Mouse (Mus musculus) hindbrain, embryonic 12.5 days (tissue): ENCODE data around the gene Scamp1. TPM values are rescaled to one million over a fixed set of nuclear protein-coding genes. Genes with fewer than 3 reads are reported as not detected.

Experiments used
- ATAC-seq: fragments of 200-750 bp; cut with Nextera tagmentation; 2 replicates; pipeline ENCODE4 v1.8.0; 2017; ENCODE audit warnings: moderate TSS enrichment; ENCODE audit not compliant: low FRiP score
- H3K27ac ChIP-seq: fragments of 300-500 bp; sonication (generic); 2 replicates; pipeline ENCODE4 v1.5.1; 2016; ENCODE audit warnings: mild to moderate bottlenecking
- H3K27me3 ChIP-seq: fragments of 300-500 bp; sonication (generic); 2 replicates; pipeline ENCODE4 v1.6.1; 2016; ENCODE audit warnings: mild to moderate bottlenecking
- H3K36me3 ChIP-seq: fragments of 300-500 bp; sonication (generic); 2 replicates; pipeline ENCODE4 v1.6.1; 2016; ENCODE audit warnings: mild to moderate bottlenecking
- H3K4me1 ChIP-seq: fragments of 300-500 bp; sonication (generic); 2 replicates; pipeline ENCODE4 v1.6.1; 2016
- H3K4me2 ChIP-seq: fragments of 300-500 bp; sonication (generic); replicated peaks from 2 replicates; pipeline ENCODE4 v1.6.1; 2016; ENCODE audit warnings: mild to moderate bottlenecking
- H3K4me3 ChIP-seq: fragments of 300-500 bp; sonication (generic); 2 replicates; pipeline ENCODE4 v1.5.1; 2016; ENCODE audit warnings: mild to moderate bottlenecking
- H3K9ac ChIP-seq: fragments of 300-500 bp; sonication (generic); 2 replicates; pipeline ENCODE4 v1.6.1; 2016; ENCODE audit warnings: mild to moderate bottlenecking, moderate library complexity
- H3K9me3 ChIP-seq: fragments of 300-500 bp; sonication (generic); replicated peaks from 2 replicates; pipeline ENCODE4 v1.6.1; 2016; ENCODE audit warnings: mild to moderate bottlenecking
- WGBS: fragments of 180-500 bp; shearing (Covaris S2); methylation state at CpG from one replicate; pipeline ENCODE4 v1.1.7; 2016; 5-methylcytosine and 5-hydroxymethylcytosine counted together
- polyA plus RNA-seq: library from polyadenylated mRNA; unstranded; fragments of >200 nt; fragmentation: Nextera tagmentation; extraction: Ambion mirVana; gene quantifications from 2 replicates; pipeline ENCODE4 v1.2.1, GENCODE M21; 2016

The Scamp1 gene
- polyA plus RNA-seq, 1 experiment from 2014 or later = 78.4 TPM

GRCm38 (mm10) chr13:94180477-94181420, 104.9 kb downstream of the Scamp1 start:
- Histone ChIP-seq H3K9ac (no peak overlapping the region), H3K27ac (no peak overlapping the region), H3K4me2 (no peak overlapping the region), H3K4me1 (peaks cover 11% of the 10 kb centered on the region), H3K36me3 (no peaks in the 10 kb centered on the region), H3K9me3 (no peaks in the 10 kb centered on the region), H3K4me3 (no peak overlapping the region), H3K27me3 (peaks cover 2% of the 10 kb centered on the region; the same call in 1 of the 2 replicates)
- 81% methylated on average over 5 of the region's 5 CpGs for WGBS
- no peak for ATAC-seq

GRCm38 (mm10) chr13:94178401-94179040, 107.1 kb downstream of the Scamp1 start:
- H3K4me3 ChIP-seq = no peak overlapping the region
- H3K27me3 ChIP-seq = peaks cover 17% of the 10 kb centered on the region
- peak; percentile 55; the same call in 1 of the 2 replicates for ATAC-seq
- WGBS = 59% methylated on average over 11 of the region's 11 CpGs
- H3K9ac ChIP-seq = no peak overlapping the region
- no peaks in the 10 kb centered on the region for H3K9me3 ChIP-seq
- H3K36me3 ChIP-seq = no peaks in the 10 kb centered on the region
- H3K27ac ChIP-seq = no peak overlapping the region
- no peak overlapping the region for H3K4me2 ChIP-seq
- peaks cover 30% of the 10 kb centered on the region for H3K4me1 ChIP-seq

DNA sequence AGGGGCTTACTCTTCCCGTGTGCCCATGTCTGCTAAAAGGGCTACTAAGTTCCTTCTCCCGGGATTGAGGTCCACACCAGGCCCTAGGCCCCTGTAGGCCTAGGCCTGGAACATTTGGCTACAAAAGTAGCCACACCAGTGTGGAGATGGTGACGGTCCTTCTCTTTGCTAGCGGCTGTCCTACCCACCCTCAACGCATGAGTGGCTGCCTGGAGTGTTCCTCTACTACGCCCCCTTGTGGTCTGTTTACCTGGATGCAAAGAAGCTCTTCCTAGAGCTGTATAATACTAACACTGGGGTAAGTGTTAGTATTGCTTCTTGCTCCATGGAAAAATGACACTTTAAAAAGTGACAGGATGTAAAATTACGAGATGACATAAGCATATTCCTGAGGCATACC, 108.5 kb downstream of the Scamp1 start:
- Histone ChIP-seq H3K4me3 (no peak overlapping the region), H3K36me3 (no peaks in the 10 kb centered on the region), H3K9ac (no peak overlapping the region), H3K9me3 (no peaks in the 10 kb centered on the region), H3K27ac (no peak overlapping the region), H3K4me1 (peaks cover 36% of the 10 kb centered on the region), H3K27me3 (peaks cover 26% of the 10 kb centered on the region), H3K4me2 (no peak overlapping the region)
- no peak for ATAC-seq
- WGBS = 56% methylated on average over 7 of the region's 7 CpGs

DNA sequence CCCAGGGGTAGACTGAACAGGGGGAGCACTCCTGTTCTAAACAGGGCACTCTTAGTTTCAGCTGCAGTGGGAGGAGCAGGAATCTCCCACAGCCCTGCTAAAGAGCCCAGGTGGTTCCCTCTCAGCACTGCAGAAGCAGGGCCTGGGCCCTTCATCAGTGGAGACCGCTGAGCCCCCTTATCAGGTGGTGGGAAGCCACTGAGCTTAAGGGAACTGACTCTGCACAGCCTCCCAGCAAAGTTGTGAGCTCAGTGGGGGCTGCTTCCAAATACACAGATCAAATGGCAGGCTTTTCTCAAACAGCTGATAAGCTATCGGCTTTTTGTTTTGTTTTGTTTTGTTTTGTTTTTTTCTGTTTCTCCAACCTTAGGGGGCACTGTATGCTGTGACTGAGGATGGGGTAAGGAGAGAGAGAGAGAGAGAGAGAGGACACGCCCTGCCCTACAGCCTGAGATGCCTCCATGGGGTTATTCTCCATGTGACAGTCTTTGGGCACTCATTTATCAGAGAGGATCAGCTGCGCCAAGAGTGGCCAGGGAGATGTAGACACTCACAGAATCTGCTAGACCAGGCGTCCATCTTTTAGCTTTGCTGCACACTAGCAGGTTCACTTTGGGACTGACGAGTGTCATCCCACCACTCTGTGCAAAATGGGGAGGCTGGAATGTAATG, 110.1 kb downstream of the Scamp1 start:
- no peaks in the 10 kb centered on the region for H3K36me3 ChIP-seq
- H3K4me3 ChIP-seq = 0 out of 2 replicates have a peak overlapping the region, but pooled peaks have one; percentile 48
- H3K27ac ChIP-seq = no peak overlapping the region
- no peak overlapping the region for H3K9ac ChIP-seq
- H3K9me3 ChIP-seq = no peaks in the 10 kb centered on the region
- ATAC-seq = no peak
- H3K4me1 ChIP-seq = peaks cover 40% of the 10 kb centered on the region
- peak overlapping the region; percentile 95 for H3K4me2 ChIP-seq
- peaks cover 31% of the 10 kb centered on the region for H3K27me3 ChIP-seq
- 64% methylated on average over 6 of the region's 6 CpGs for WGBS

GRCm38 (mm10) chr13:94174577-94175279, 110.9 kb downstream of the Scamp1 start:
- Histone ChIP-seq H3K9me3 (no peaks in the 10 kb centered on the region), H3K27ac (no peak overlapping the region), H3K4me1 (peaks cover 40% of the 10 kb centered on the region), H3K4me2 (peak overlapping the region; percentile 95), H3K9ac (peak overlapping the region; percentile 60), H3K36me3 (no peaks in the 10 kb centered on the region), H3K27me3 (peaks cover 31% of the 10 kb centered on the region), H3K4me3 (peak overlapping the region; percentile 48)
- ATAC-seq = no peak
- 21% methylated on average over 16 of the region's 16 CpGs for WGBS

DNA sequence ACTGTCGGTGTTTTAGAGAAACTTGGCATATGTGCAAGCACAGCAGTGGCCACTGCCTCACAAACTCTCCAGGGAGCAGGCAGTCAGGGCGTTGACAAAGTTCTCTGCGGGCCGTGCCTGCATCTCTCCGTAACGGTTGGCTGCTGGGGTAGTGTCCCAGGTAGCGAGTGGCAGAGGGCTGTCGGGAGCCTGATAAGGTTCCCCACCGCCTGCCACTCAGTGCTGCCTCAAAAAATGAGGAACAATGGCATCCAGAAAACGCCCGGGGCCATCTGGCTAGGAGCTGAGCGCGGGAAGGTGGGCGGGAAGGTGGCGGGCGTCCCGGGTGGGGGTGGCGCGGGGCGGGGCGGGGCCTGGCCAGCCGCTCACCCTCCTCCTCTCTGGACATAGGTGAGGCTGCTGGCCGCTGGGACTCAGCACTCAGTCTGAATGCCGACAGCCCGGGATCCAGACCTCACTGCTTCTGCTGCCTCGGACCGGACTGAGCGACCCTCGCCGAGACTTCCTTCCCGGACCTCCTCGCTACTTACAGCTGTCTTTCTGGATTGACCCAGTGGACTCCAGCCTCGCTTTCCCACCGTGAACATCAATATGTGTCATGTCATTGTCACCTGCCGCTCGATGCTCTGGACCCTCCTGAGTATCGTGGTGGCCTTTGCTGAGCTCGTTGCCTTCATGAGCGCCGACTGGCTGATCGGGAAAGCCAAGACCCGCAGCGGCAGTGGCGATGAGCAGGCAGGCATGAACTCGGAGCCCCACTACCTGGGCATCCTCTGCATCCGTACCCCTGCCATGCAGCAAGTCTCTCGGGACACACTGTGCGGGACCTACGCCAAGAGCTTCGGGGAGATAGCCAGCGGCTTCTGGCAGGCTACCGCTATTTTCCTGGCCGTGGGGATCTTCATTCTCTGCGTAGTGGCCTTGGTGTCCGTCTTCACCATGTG, 111.8 kb downstream of the Scamp1 start:
- Histone ChIP-seq H3K4me1 (peaks cover 37% of the 10 kb centered on the region), H3K36me3 (no peaks in the 10 kb centered on the region), H3K4me2 (peak overlapping the region; percentile 95), H3K9me3 (no peaks in the 10 kb centered on the region), H3K27ac (no peak overlapping the region), H3K27me3 (peaks cover 31% of the 10 kb centered on the region), H3K9ac (peak overlapping the region; percentile 60), H3K4me3 (peak overlapping the region; percentile 48)
- 0 out of 2 replicates have a peak, but pooled peaks have one; percentile 46 for ATAC-seq
- WGBS = 3% methylated on average over 49 of the region's 55 CpGs

DNA sequence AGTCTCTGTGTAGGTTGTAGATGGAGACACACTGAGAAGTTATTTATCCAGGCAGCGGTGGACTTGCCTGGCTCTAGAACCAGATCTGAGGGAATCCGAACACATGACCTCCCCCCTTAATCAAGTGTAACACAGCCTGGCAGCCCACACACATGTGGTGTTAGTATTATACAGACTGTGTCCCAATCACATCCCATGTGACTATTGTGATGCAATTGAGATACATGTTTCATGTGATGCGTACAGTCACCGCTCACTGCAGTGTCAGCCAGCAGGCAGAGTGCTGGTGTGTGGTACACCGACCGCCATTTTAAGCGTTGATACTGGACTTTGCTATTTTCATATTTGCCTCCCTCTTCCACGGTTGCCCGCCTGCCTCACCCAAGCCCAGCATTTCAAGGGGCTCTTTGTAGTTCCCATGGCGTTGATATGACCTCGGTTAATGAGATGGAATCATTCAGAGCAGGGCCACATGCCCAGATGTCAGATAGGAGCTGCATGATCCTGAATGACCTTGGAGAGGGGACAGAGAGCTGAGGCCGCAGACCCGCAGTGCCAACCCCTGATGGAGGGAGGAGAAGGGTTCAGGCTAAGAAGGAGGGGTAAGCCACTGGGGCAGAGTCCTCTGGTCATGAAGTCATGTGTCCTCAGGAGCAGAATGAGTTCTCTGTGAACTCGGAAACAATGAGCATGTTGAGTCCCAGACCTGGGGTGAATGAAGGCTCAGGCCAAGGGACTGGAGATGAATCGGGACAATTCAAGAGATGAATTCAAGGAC, 112.9 kb downstream of the Scamp1 start:
- no peaks in the 10 kb centered on the region for H3K9me3 ChIP-seq
- peaks cover 29% of the 10 kb centered on the region for H3K4me1 ChIP-seq
- H3K9ac ChIP-seq = no peak overlapping the region
- no peak overlapping the region for H3K27ac ChIP-seq
- H3K36me3 ChIP-seq = no peaks in the 10 kb centered on the region
- H3K4me3 ChIP-seq = no peak overlapping the region
- no peak overlapping the region for H3K4me2 ChIP-seq
- peak; percentile 39 for ATAC-seq
- 74% methylated on average over 15 of the region's 15 CpGs for WGBS
- H3K27me3 ChIP-seq = peaks cover 31% of the 10 kb centered on the region

- 30% methylated on average over 5 of the region's 5 CpGs for WGBS
- Histone ChIP-seq H3K36me3 (no peaks in the 10 kb centered on the region), H3K9me3 (no peaks in the 10 kb centered on the region), H3K9ac (no peak overlapping the region), H3K4me1 (peaks cover 29% of the 10 kb centered on the region), H3K4me2 (no peak overlapping the region), H3K27ac (no peak overlapping the region), H3K4me3 (no peak overlapping the region), H3K27me3 (peaks cover 31% of the 10 kb centered on the region)
- no peak for ATAC-seq
These were observed 114.0 kb downstream of the Scamp1 start for GRCm38 (mm10) chr13:94171612-94172011.

DNA sequence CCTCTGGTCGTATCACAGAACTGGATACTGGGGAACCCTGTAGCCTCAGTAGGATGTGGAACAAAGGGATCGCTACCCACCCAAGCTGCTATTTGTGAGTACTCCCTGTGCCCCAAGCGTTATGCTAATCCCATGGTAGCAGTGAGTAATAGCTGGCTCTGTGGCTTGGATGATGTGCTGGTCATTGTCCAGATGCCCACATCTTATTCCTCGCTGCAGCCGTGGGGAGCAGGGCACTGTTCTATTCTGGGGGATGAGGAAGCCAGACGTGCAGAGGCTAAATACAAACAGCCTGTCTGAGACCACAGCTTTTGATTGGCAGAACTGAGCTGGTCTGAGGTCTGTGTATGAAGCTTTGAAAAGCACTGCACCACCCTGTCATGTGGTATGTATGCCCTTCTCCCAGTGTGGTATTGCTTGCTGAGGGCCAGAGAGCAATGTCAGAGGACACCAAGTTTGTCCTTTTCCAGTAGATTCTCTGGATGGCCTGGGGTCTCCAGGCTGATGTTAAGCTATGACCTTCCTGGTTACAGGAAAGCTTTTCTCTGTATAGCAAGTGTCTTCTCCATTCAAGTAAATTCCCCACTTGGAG, 116.2 kb downstream of the Scamp1 start:
- no peaks in the 10 kb centered on the region for H3K9me3 ChIP-seq
- no peak overlapping the region for H3K9ac ChIP-seq
- peaks cover 18% of the 10 kb centered on the region; the same call in 1 of the 2 replicates for H3K4me1 ChIP-seq
- no peak overlapping the region for H3K27ac ChIP-seq
- no peak overlapping the region for H3K4me2 ChIP-seq
- no peaks in the 10 kb centered on the region for H3K36me3 ChIP-seq
- WGBS = 57% methylated on average over 6 of the region's 6 CpGs
- no peak overlapping the region for H3K4me3 ChIP-seq
- peaks cover 16% of the 10 kb centered on the region for H3K27me3 ChIP-seq
- no peak for ATAC-seq

DNA sequence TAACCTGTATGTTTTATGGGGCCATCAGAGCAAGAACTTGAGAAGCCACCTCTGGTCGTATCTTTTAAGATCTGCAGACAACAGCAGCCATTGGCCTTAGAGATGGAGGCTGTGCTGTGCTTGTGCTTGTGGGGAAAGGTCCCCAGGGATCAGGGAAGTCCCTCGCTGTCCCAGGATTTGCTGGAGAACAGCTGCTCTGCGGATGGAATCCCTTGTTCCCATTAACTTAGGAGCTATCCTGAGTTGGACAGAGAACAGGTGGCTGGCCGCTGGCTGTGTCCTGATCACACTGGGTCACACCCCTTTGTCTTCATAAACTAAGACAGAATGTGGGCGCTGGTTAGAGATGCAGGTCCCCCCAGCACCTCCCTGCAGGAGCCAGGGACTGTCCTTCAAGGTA, 117.3 kb downstream of the Scamp1 start:
- Histone ChIP-seq H3K4me1 (peaks cover 9% of the 10 kb centered on the region; the same call in 1 of the 2 replicates), H3K4me3 (no peak overlapping the region), H3K4me2 (no peak overlapping the region), H3K9me3 (no peaks in the 10 kb centered on the region), H3K9ac (no peak overlapping the region), H3K27ac (no peak overlapping the region), H3K36me3 (no peaks in the 10 kb centered on the region), H3K27me3 (peaks cover 14% of the 10 kb centered on the region)
- ATAC-seq = no peak
- 72% methylated on average over 5 of the region's 5 CpGs for WGBS
